Mouse (Mus musculus) MEL (cell line): ENCODE measurements around the gene Hoxc9. TPM values are rescaled to one million over a fixed set of nuclear protein-coding genes. Genes with fewer than 3 reads are reported as not detected.

ENCODE experiments used
- DNase-seq: peaks from one replicate; pipeline ENCODE4 v3.0.0; 2011; ENCODE audit warnings: low read depth, low spot score
- H3K27ac ChIP-seq: 2 replicates; pipeline ENCODE4 v1.5.1; 2012; ENCODE audit warnings: low read depth, mild to moderate bottlenecking, control low read depth, low read length, moderate library complexity; ENCODE audit not compliant: control insufficient read depth
- H3K27me3 ChIP-seq, 2 experiments: fragments of 150-350 bp in 1 of 2; sonication (generic) in 1 of 2; 2 replicates each; pipeline ENCODE4 v1.6.1; 2012; ENCODE audit warnings: low read length in 2 of 2, mild to moderate bottlenecking in 2 of 2, improper control_type of control experiment in 1 of 2, moderate library complexity in 1 of 2; ENCODE audit not compliant: insufficient read depth in 2 of 2, control insufficient read depth in 1 of 2
- H3K36me3 ChIP-seq, 2 experiments: 2 replicates each; pipeline ENCODE4 v1.6.1; 2012 to 2014; ENCODE audit warnings: low read length in 2 of 2, improper control_type of control experiment in 1 of 2, inconsistent platforms in 1 of 2, mild to moderate bottlenecking in 1 of 2; ENCODE audit not compliant: insufficient read depth in 2 of 2, control insufficient read depth in 1 of 2
- H3K4me1 ChIP-seq, 2 experiments: fragments of 150-350 bp in 1 of 2; sonication (generic) in 1 of 2; 2 replicates each; pipeline ENCODE4 v1.6.1; 2012; ENCODE audit warnings: low read length in 2 of 2, improper control_type of control experiment in 1 of 2, mild to moderate bottlenecking in 1 of 2; ENCODE audit not compliant: insufficient read depth in 2 of 2, control insufficient read depth in 1 of 2
- H3K4me3 ChIP-seq, 2 experiments: fragments of 150-350 bp in 1 of 2; sonication (generic) in 1 of 2; 2 replicates each; pipeline ENCODE4 v1.5.1; 2012; ENCODE audit warnings: low read depth in 2 of 2, low read length in 2 of 2, mild to moderate bottlenecking in 2 of 2, moderate library complexity in 2 of 2, control low read depth in 1 of 2, improper control_type of control experiment in 1 of 2; ENCODE audit not compliant: control insufficient read depth in 1 of 2, insufficient read depth in 1 of 2
- H3K79me2 ChIP-seq: 2 replicates; pipeline ENCODE4 v1.6.1; 2012; ENCODE audit warnings: mild to moderate bottlenecking, low read length, moderate library complexity; ENCODE audit not compliant: control insufficient read depth, poor library complexity, insufficient read depth
- H3K9ac ChIP-seq: 2 replicates; pipeline ENCODE4 v1.6.1; 2012; ENCODE audit warnings: low read depth, mild to moderate bottlenecking, control low read depth, low read length, moderate library complexity; ENCODE audit not compliant: control insufficient read depth, poor library complexity, severe bottlenecking
- H3K9me3 ChIP-seq: fragments of 150-350 bp; sonication (generic); replicated peaks from 2 replicates; pipeline ENCODE4 v1.6.1; 2012; ENCODE audit warnings: mild to moderate bottlenecking, low read length, improper control_type of control experiment, moderate library complexity; ENCODE audit not compliant: insufficient read depth
- CHD2 ChIP-seq: IDR thresholded peaks from 2 replicates; pipeline ENCODE4 v1.6.1; 2011; ENCODE audit warnings: low read length, improper control_type of control experiment
- CTCF ChIP-seq, 3 experiments: IDR thresholded peaks in 2 of 3; conservative IDR thresholded peaks in 1 of 3; 2 replicates each; pipeline ENCODE4 v1.5.1; 2011 to 2012; ENCODE audit warnings: low read length in 3 of 3, low read depth in 2 of 3, mild to moderate bottlenecking in 2 of 3, improper control_type of control experiment in 1 of 3, inconsistent platforms in 1 of 3, mixed read lengths in 1 of 3, moderate library complexity in 1 of 3; ENCODE audit not compliant: control insufficient read depth in 1 of 3, insufficient read depth in 1 of 3, poor library complexity in 1 of 3, severe bottlenecking in 1 of 3
- E2F4 ChIP-seq: IDR thresholded peaks from 2 replicates; pipeline ENCODE4 v1.6.1; 2011; ENCODE audit warnings: low read depth, low read length, improper control_type of control experiment, borderline replicate concordance
- ETS1 ChIP-seq: IDR thresholded peaks from 2 replicates; pipeline ENCODE4 v1.6.1; 2012; ENCODE audit warnings: low read depth, mild to moderate bottlenecking, inconsistent platforms, low read length, improper control_type of control experiment, moderate library complexity
- GATA1 ChIP-seq: IDR thresholded peaks from 2 replicates; pipeline ENCODE4 v1.6.1; 2011; ENCODE audit warnings: low read depth, low read length, improper control_type of control experiment
- JUND ChIP-seq: IDR thresholded peaks from 2 replicates; pipeline ENCODE4 v1.6.1; 2011; ENCODE audit warnings: low read depth, mild to moderate bottlenecking, improper control_type of control experiment, low read length
- MAFK ChIP-seq: IDR thresholded peaks from 2 replicates; pipeline ENCODE4 v1.6.1; 2011; ENCODE audit warnings: low read depth, mild to moderate bottlenecking, low read length, improper control_type of control experiment, borderline replicate concordance
- MAX ChIP-seq: IDR thresholded peaks from 2 replicates; pipeline ENCODE4 v1.6.1; 2011; ENCODE audit warnings: low read length, improper control_type of control experiment
- MYB ChIP-seq: IDR thresholded peaks from 2 replicates; pipeline ENCODE4 v1.6.1; 2011; ENCODE audit warnings: mild to moderate bottlenecking, low read depth, low read length, improper control_type of control experiment
- MYC ChIP-seq: IDR thresholded peaks from 2 replicates; pipeline ENCODE4 v1.6.1; 2011; ENCODE audit warnings: low read depth, mild to moderate bottlenecking, low read length, improper control_type of control experiment, moderate library complexity
- POLR2AphosphoS2 ChIP-seq: IDR thresholded peaks from 2 replicates; pipeline ENCODE4 v1.6.1; 2011; ENCODE audit warnings: low read length, improper control_type of control experiment
- RAD21 ChIP-seq: IDR thresholded peaks from 2 replicates; pipeline ENCODE4 v1.6.1; 2011; ENCODE audit warnings: mild to moderate bottlenecking, low read depth, low read length, improper control_type of control experiment
- RCOR1 ChIP-seq: IDR thresholded peaks from 2 replicates; pipeline ENCODE4 v1.6.1; 2012; ENCODE audit warnings: low read depth, mild to moderate bottlenecking, inconsistent platforms, low read length, improper control_type of control experiment
- SIN3A ChIP-seq: IDR thresholded peaks from 2 replicates; pipeline ENCODE4 v1.6.1; 2012; ENCODE audit warnings: low read length, improper control_type of control experiment, inconsistent platforms
- SMC3 ChIP-seq: IDR thresholded peaks from 2 replicates; pipeline ENCODE4 v1.6.1; 2011; ENCODE audit warnings: low read depth, low read length, improper control_type of control experiment
- TAL1 ChIP-seq: IDR thresholded peaks from 2 replicates; pipeline ENCODE4 v1.6.1; 2012; ENCODE audit warnings: mild to moderate bottlenecking, inconsistent platforms, low read length, moderate library complexity, mixed read lengths
- TBP ChIP-seq: IDR thresholded peaks from 2 replicates; pipeline ENCODE4 v1.8.0; 2011; ENCODE audit warnings: low read depth, low read length, improper control_type of control experiment
- USF1 ChIP-seq: IDR thresholded peaks from 2 replicates; pipeline ENCODE4 v1.6.1; 2014; ENCODE audit warnings: low read depth, mild to moderate bottlenecking, inconsistent platforms, low read length, improper control_type of control experiment, moderate library complexity
- ZMIZ1 ChIP-seq: IDR thresholded peaks from 2 replicates; pipeline ENCODE4 v1.6.1; 2012; ENCODE audit warnings: low read depth, mild to moderate bottlenecking, inconsistent platforms, low read length, improper control_type of control experiment, moderate library complexity
- polyA plus RNA-seq, 2 experiments: library from polyadenylated mRNA; stranded (reverse) in 1 of 2; unstranded in 1 of 2; fragments of >175 nt in 1 of 2; fragments of >200 nt in 1 of 2; gene quantifications; 2 replicates each; pipeline versions ENCODE4 v1.2.1 to v1.2.4; 2012; ENCODE audit warnings: low replicate concordance in 2 of 2, low read depth in 1 of 2; ENCODE audit not compliant: insufficient read length in 2 of 2, insufficient read depth in 1 of 2, missing spikeins in 1 of 2
- total RNA-seq: library from RNA; depleted of rRNA; stranded (reverse); fragments of 300-350 nt; gene quantifications from 2 replicates; pipeline ENCODE4 v1.2.3, GENCODE M21; 2012

Gene Hoxc9
- total and polyA plus RNA-seq, 3 experiments = 4.1 to 400 (median 9.5) TPM

- no peaks in the 10 kb centered on the region for H3K9me3 ChIP-seq
- no peak overlapping the region for H3K27ac ChIP-seq
- peaks cover 7 to 17% of the 10 kb centered on the region in 2 experiments for H3K4me1 ChIP-seq
- no peak overlapping the region for H3K9ac ChIP-seq
- H3K79me2 ChIP-seq = peaks cover 24% of the 10 kb centered on the region
- no peak overlapping the region for H3K4me3 ChIP-seq
- H3K36me3 ChIP-seq = peaks cover 0 to 13% of the 10 kb centered on the region in 2 experiments; a peak in 3 of 4 replicates
- no peak for DNase-seq
- TF ChIP-seq E2F4 (no peak), TBP (no peak), RAD21 (no peak), JUND (no peak), TAL1 (no peak), RCOR1 (no peak), POLR2AphosphoS2 (no peak)
- H3K27me3 ChIP-seq = no peaks in the 10 kb centered on the region
Observed at GRCm38 (mm10) chr15:102983716-102984115, 7.5 kb downstream of the Hoxc9 start.

GRCm38 (mm10) chr15:102984521-102984920, 8.3 kb downstream of the Hoxc9 start:
- H3K79me2 ChIP-seq = peaks cover 18% of the 10 kb centered on the region
- no peak overlapping the region for H3K9ac ChIP-seq
- H3K36me3 ChIP-seq = peaks cover 0 to 8% of the 10 kb centered on the region in 2 experiments; a peak in 3 of 4 replicates
- H3K4me3 ChIP-seq = no peak overlapping the region
- H3K27ac ChIP-seq = no peak overlapping the region
- H3K9me3 ChIP-seq = no peaks in the 10 kb centered on the region
- no peak for DNase-seq
- TF ChIP-seq USF1 (no peak), MAFK (no peak), E2F4 (no peak), MYB (no peak), MAX (no peak), GATA1 (no peak), TAL1 (no peak), MYC (no peak), SIN3A (no peak), ZMIZ1 (no peak), TBP (no peak), SMC3 (no peak), CTCF (IDR thresholded peaks at IDR 0.05 in 2 of 3, conservative IDR thresholded peaks at IDR 0.05 in 1 of 3; ENCODE audit: control insufficient read depth in 1 of 3, insufficient read depth in 1 of 3, low read depth in 2 of 3, low read length in 3 of 3, poor library complexity in 1 of 3, severe bottlenecking in 1 of 3) (no peak), CHD2 (no peak)
- no peaks in the 10 kb centered on the region for H3K27me3 ChIP-seq
- peaks cover under 1 to 10% of the 10 kb centered on the region in 2 experiments for H3K4me1 ChIP-seq

GRCm38 (mm10) chr15:102984925-102985324, 8.7 kb downstream of the Hoxc9 start:
- no peak overlapping the region for H3K4me3 ChIP-seq
- H3K4me1 ChIP-seq = peaks cover 0 to 6% of the 10 kb centered on the region in 2 experiments; a peak in 2 of 4 replicates
- no peaks in the 10 kb centered on the region for H3K27me3 ChIP-seq
- DNase-seq = no peak
- H3K9me3 ChIP-seq = no peaks in the 10 kb centered on the region
- H3K79me2 ChIP-seq = peaks cover 14% of the 10 kb centered on the region
- no peak overlapping the region for H3K27ac ChIP-seq
- TF ChIP-seq TAL1 (no peak), RAD21 (no peak), RCOR1 (no peak), ETS1 (no peak)
- no peak overlapping the region for H3K9ac ChIP-seq
- H3K36me3 ChIP-seq = peaks cover 0 to 4% of the 10 kb centered on the region in 2 experiments; a peak in 2 of 4 replicates
